Mouse (Mus musculus): ENCODE data around the gene Sbno2.

- TF ChIP-seq BHLHE40 (IDR thresholded peaks at IDR 0.05; ENCODE audit: low read depth, low read length) (no peak), USF1 (IDR thresholded peaks at IDR 0.05; ENCODE audit: low read depth, low read length) (no peak), CTCF (conservative IDR thresholded peaks at IDR 0.05 in 1 of 2, IDR thresholded peaks at IDR 0.05 in 1 of 2; ENCODE audit: low read depth in 2 of 2, low read length in 2 of 2) (no peak), ZC3H11A (IDR thresholded peaks at IDR 0.05; ENCODE audit: low read depth, low read length) (no peak), EP300 (IDR thresholded peaks at IDR 0.05; ENCODE audit: low read length) (no peak), ZKSCAN1 (IDR thresholded peaks at IDR 0.05; ENCODE audit: borderline replicate concordance, low read depth, low read length) (no peak), POLR2AphosphoS2 (IDR thresholded peaks at IDR 0.05; ENCODE audit: low read depth, low read length) (no peak)
These were observed 48.9 kb downstream of the Sbno2 start for GRCm38 (mm10) chr10:80056506-80056905.

All from CH12.LX (cell line).